Mouse (Mus musculus) heart, adult 2 months (tissue): ENCODE results near the gene Sash1.

Source experiments
- CTCF ChIP-seq: fragments of 200-600 bp; IDR thresholded peaks from 2 replicates; pipeline ENCODE4 v1.8.1; 2022; ENCODE audit warnings: antibody characterized with exemption, mild to moderate bottlenecking, moderate library complexity
- EP300 ChIP-seq: fragments of 200-500 bp; IDR thresholded peaks from 2 replicates; pipeline ENCODE4 v1.6.1; 2011; ENCODE audit warnings: low read depth, low read length, control low read depth; ENCODE audit not compliant: insufficient read depth
- POLR2A ChIP-seq: fragments of 200-500 bp; IDR thresholded peaks from 2 replicates; pipeline ENCODE4 v1.6.1; 2011; ENCODE audit warnings: mild to moderate bottlenecking, low read depth, low read length, control low read depth; ENCODE audit not compliant: insufficient read depth

- TF ChIP-seq CTCF (no peak), POLR2A (no peak), EP300 (no peak)
Measured at GRCm38 (mm10) chr10:8880950-8881675, 4.8 kb downstream of the Sash1 start.
